Mouse (Mus musculus) forebrain, embryonic 14.5 days (tissue): ENCODE measurements at regions not wholly inside any gene's neighbourhood (a gene's known extent, or its start where the extent isn't known, plus 50 kb on each side); places are given as distances from the start of the nearest gene placed in this dataset.

ENCODE experiments used
- ATAC-seq: fragments of 200-750 bp; cut with Nextera tagmentation; 2 replicates; pipeline ENCODE4 v1.8.0; 2017; ENCODE audit warnings: mild to moderate bottlenecking, moderate library complexity
- DNase-seq: peaks from one replicate; pipeline ENCODE4 v3.0.0-alpha.2; 2015; ENCODE audit warnings: low spot score
- H3K27ac ChIP-seq: fragments of 300-500 bp; sonication (generic); 2 replicates; pipeline ENCODE4 v1.5.1; 2014; ENCODE audit warnings: low read depth, mild to moderate bottlenecking, control low read depth, low read length, moderate library complexity
- H3K27me3 ChIP-seq: fragments of 300-500 bp; sonication (generic); replicated peaks from 2 replicates; pipeline ENCODE4 v1.6.1; 2014; ENCODE audit warnings: low read length, control low read depth, mixed read lengths; ENCODE audit not compliant: control insufficient read depth, insufficient read depth
- H3K36me3 ChIP-seq: fragments of 300-500 bp; sonication (generic); 2 replicates; pipeline ENCODE4 v1.6.1; 2014; ENCODE audit warnings: low read length, control low read depth; ENCODE audit not compliant: control insufficient read depth, insufficient read depth
- H3K4me1 ChIP-seq: fragments of 300-500 bp; sonication (generic); 2 replicates; pipeline ENCODE4 v1.6.1; 2014; ENCODE audit warnings: antibody characterized with exemption, low read length, control low read depth; ENCODE audit not compliant: control insufficient read depth, insufficient read depth
- H3K4me2 ChIP-seq: fragments of 300-500 bp; sonication (generic); 2 replicates; pipeline ENCODE4 v1.6.1; 2014; ENCODE audit warnings: mild to moderate bottlenecking, control low read depth, low read length
- H3K4me3 ChIP-seq: fragments of 300-500 bp; sonication (generic); 2 replicates; pipeline ENCODE4 v1.5.1; 2014; ENCODE audit warnings: low read depth, low read length, control low read depth
- H3K9ac ChIP-seq: fragments of 300-500 bp; sonication (generic); 2 replicates; pipeline ENCODE4 v1.6.1; 2014; ENCODE audit warnings: mild to moderate bottlenecking, low read length, control low read depth, moderate library complexity
- H3K9me3 ChIP-seq: fragments of 300-500 bp; sonication (generic); replicated peaks from 2 replicates; pipeline ENCODE4 v1.6.1; 2016; ENCODE audit warnings: low read length, control low read depth, mixed read lengths; ENCODE audit not compliant: control insufficient read depth
- WGBS: fragments of 180-500 bp; shearing (Covaris S2); extraction: QIAGEN DNeasy Blood & Tissue Kit; methylation state at CpG from one replicate; pipeline ENCODE4 v1.1.7; 2014; 5-methylcytosine and 5-hydroxymethylcytosine counted together

- DNase-seq (no peak), ATAC-seq (no peak)
- 50% methylated on average over 5 of the region's 5 CpGs for WGBS
- H3K9me3 ChIP-seq = no peaks in the 10 kb centered on the region
- no peaks in the 10 kb centered on the region for H3K36me3 ChIP-seq
- H3K4me1 ChIP-seq = peaks cover 10% of the 10 kb centered on the region
- H3K27me3 ChIP-seq = no peaks in the 10 kb centered on the region
- no peak overlapping the region for H3K9ac ChIP-seq
- no peak overlapping the region for H3K27ac ChIP-seq
- no peak overlapping the region for H3K4me3 ChIP-seq
- H3K4me2 ChIP-seq = no peak overlapping the region
Observed at GRCm38 (mm10) chr4:81222468-81223175, 220.0 kb downstream of the Mpdz start.
